Mouse (Mus musculus) gastrocnemius, postnatal 25 days (tissue): ENCODE results near the gene Dhfr. TPM values are rescaled to one million over a fixed set of nuclear protein-coding genes. Genes with fewer than 3 reads are reported as not detected.
A peak's percentile ranks its signal among the peaks of the same experiment; 100 is the strongest.
"Not testable (repeated sequence)": the region's sequence is repeated elsewhere in the genome, so short reads cannot be mapped to it uniquely, and the experiment has no call there.

Source experiments
- DNase-seq: peaks from one replicate; pipeline ENCODE4 v3.0.0; 2022
- long read RNA-seq, 2 experiments: library from polyadenylated mRNA; stranded (forward); transcript quantifications; one replicate each; pipeline ENCODE4 v2.0.0; 2021
- total RNA-seq, 2 experiments: library from RNA; stranded (reverse); gene quantifications; 1 replicate in 1 of 2; 2 replicates in 1 of 2; pipeline ENCODE4 v1.2.3; 2021

Gene Dhfr
- total RNA-seq: under 1 TPM; 0.69 to 0.78 TPM
- long read RNA-seq, experiment 1, full-length matches to known transcripts: 3 of 5 reads
- long read RNA-seq, experiment 1, partial matches to known transcripts: 1 of 5 reads
- long read RNA-seq, experiment 1, other reads (novel, unspliced or antisense): 1 of 5 reads
- long read RNA-seq, experiment 2, full-length matches to known transcripts: 1 of 3 reads
- long read RNA-seq, experiment 2, partial matches to known transcripts: 0 of 3 reads
- long read RNA-seq, experiment 2, other reads (novel, unspliced or antisense): 2 of 3 reads

DNA sequence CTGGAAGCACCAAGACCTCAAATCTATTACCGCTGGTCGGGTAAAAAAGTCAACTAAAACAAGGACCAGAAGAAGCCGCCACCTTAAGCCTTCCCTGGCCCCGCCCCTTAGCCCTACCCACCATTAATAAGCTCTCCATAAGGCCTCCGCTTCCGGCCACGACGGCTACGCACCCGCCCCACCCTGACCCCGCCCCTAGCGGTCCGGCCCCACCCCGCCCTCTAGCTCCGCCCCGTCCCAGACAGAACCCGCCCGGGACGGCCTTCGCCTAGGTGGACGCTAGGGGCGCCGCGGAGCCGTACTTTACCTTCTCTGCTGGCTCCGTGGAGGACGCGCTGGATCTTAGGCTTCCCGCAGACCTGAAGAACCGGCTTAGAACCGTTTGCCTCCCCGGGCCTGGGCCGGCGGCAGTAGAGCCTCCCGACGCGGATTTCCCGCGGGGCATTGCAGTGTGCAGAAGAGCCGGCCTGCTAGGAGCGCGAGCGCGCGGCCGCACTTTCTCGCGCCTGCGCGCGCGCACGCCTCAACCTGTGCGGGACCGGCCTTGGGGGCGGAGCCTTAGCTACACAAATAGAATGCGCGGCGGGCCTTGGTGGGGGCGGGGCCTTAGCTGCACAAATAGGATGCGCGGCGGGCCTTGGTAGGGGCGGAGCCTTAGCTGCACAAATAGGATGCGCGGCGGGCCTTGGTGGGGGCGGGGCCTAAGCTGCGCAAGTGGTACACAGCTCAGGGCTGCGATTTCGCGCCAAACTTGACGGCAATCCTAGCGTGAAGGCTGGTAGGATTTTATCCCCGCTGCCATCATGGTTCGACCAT is at the start of gene Dhfr, which contains the start of gene Msh3:
Gene Dhfr (plus strand): TSS at position 271 of the 816 bp plus-strand sequence.
Gene Msh3 (minus strand): TSS at position 548 of the 816 bp plus-strand sequence.
- peak; percentile 95 for DNase-seq

DNA sequence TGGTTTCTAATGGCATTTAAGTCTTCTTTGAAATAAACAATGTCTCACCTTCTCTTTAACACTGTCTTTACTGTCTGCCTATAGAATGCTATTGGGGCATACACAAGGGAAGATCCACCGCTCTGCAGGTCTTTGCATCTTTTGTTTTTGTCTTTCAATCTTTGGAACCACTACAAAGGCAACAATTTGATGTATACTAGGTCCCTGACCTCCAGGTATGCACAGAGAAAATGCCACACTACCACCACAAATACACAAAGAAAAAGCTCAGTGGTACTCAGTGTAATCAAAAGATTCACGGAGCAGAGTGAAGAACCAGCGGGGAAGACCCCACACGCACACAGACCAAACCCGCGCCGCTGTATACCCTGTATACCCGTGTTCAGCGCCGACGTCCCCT is 48.8 kb upstream of the Dhfr start, which contains the start of gene Gm20379:
Gene Gm20379 (plus strand): TSS at position 301 of the 400 bp plus-strand sequence.
- no peak for DNase-seq

DNA sequence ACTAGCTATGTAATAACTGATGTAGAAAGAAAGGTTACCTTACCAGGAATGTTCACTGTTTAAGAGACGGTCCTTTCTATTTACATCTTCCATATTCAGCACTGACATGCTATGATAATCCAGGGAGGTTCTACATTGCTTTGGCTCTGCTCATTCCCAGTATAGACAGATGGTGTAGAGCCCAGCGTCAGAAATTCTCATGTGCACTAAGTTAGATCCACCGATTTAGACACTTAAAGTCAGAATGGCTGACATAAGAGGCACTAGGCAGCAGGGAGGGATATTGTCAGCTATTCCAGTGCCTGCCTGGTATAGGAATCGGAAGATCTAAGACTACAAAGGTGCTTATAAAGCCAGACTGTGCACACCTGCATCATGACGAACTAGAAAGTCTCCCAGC is 39.9 kb upstream of the Dhfr start:
- DNase-seq: no peak

DNA sequence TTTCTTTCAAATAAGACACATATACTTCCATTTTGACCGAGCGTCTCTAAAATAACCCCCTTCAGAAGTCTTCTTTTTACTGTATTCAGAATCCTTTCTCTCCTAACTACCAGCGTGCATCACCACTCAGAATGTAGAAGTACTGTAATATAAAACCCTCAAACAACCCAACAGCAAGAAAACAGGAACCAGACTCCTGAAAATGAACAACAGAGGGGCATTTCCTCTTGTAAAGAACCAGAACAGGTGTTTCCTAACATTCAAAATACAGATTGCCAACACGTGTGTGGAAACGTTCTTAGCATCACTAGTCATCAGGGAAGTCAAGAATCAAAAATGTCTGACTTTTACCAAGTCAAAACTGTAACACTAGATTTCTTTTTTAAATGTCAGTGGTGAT is 33.8 kb upstream of the Dhfr start:
- no peak for DNase-seq

DNA sequence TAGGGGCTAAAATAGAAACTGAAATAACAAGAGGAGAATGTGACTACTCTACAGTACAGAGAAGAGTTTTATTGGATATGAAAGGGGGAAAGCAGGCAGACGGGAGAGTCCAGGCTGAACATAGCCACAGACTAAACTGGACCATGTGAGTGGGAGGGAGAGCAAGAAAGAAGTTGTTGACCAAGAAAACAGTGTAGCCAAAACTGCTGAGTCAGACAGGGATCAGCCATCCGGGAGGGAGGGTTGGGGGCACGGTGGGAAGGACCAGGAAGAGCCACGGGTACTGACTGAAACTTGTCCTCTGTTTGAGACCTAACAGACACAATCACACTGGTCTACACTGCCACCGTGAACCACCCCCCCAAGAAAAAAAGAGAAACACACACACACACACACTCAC is 28.5 kb upstream of the Dhfr start:
- no peak for DNase-seq

DNA sequence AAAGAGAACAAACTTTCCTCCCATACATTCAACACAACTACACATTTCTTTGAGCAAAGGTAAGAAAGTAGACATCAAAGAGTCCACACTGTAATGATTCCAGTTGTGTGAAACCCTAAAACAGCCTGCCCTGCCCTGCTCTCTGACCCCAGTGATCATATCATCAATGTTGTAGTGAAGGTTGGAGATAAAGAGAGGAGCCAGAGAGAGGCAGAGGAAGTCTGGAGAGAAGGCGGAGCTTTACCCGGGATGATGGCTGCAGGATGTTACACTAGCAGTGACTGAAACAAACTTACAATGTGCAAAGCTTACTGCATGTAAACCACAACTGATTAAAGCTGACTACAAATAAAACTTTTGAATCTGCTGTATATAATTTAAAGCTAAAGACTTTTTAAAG is 26.5 kb upstream of the Dhfr start:
- no peak for DNase-seq

DNA sequence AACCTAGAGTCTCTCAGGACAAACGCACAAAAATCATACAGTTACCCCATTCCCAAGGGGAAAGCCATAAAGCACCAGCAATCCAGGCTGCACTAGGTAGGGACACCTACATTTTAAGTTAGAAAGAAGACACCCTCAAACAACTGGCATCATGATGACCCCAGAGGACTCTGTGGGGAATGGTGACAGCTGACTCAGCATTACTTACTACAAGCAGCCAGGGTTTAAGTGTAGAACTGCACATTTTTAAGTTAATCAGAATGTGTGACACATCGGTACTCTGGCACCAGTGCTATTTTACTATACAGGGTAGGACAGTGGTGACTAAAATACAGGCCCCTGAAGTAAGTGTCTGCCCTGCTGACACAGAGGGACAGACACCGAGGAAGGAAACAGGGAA is 23.9 kb upstream of the Dhfr start:
- no peak for DNase-seq

DNA sequence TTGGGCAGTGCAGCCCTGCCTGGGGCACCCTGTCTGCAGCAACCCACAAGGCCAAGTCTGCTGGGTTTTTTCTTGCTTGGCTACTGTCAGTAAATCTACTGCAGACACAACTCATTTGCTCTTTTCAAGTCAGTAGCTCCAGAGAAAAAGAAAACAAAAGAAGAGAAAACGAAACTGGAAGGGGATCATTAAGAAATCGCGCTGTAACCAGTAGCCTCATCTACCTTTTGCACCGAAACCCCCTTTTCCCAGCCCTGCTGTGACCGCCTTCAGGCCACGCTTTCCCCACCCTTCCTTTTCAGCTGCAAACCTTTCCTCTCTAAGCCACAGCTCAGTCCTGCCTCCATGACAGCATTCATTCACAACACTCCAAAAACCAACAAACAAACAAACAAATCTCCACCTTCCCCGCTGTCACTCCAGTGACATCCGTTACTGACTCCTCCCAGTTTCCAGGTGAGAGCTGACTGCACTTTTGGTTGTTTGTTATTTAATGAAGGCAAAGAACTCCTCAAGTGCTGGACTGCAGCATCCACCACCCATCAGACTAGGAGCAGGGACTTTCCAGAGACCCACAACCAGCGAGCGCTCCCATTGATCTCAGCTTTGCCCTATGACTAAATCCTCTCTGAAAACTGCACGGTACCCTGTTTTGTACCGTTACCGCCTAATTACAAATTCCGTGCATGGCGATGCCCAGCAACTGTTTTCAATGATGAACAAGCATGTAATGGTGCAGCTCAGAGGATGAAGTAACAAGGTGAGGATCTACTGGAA is 22.2 kb upstream of the Dhfr start:
- DNase-seq: no peak

DNA sequence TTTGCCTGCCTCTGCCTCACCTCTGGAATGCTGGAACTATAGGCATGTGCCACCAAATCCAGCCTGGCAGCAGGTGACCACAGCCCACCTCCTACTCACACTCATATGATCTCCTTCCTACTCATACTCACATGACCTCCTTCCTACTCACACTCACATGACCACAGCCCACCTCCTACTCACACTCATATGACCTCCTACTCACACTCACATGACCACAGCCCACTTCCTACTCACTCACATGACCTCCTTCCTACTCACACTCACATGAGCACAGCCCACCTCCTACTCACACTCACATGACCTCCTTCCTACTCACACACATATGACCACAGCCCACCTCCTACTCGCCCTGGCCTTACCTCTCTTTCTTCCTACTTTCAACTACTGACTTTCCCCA is 17.7 kb upstream of the Dhfr start:
- DNase-seq: no peak

DNA sequence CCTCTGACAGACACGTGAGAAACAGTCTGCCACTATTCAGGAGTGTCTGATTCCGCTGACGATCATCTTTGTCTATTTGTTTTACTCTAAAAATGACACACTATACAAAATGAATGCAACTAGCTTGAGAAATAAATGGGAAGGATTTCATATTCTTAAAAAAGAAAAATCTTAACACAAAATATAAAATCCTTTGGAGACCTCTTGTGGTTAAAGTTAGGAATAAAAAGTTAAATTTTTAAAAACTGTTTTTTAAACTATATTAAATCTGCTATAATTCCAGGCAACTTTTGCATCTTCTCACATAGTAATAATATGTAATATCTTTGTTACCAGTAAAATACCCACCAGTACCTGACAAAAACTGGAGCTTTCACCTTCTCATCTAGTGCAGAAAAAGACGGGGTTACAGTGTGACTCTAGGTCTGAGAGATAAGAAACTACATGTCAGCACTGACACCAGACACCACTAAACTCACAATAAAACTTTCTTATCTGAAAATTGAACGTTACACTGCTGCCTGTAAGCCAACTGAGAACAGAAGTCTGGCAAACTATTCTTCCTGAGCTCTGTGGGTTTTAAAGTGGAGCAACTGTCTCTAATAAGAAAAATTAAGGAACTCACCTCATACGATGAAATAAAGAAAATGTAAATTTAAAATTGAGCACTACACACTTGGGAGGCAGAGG is 16.6 kb upstream of the Dhfr start:
- DNase-seq: no peak

DNA sequence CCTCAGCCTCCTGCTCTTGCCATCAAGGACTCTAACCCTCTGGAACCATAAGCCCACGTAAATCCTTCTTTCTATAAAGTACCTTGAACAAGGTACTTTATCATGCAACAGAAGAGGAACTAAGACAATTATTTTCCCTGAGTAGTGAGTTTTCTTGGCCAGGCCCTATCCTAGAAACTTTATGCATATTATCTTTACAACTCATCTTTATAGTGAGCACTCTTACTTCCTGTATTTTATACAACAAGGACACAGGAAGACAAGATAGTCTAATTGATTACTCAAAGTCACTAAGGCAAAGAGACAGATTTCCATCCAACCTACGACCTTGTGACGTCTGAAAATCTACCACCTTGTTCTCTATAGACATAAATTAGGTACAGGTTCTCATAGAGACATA is 14.7 kb upstream of the Dhfr start:
- no peak for DNase-seq

DNA sequence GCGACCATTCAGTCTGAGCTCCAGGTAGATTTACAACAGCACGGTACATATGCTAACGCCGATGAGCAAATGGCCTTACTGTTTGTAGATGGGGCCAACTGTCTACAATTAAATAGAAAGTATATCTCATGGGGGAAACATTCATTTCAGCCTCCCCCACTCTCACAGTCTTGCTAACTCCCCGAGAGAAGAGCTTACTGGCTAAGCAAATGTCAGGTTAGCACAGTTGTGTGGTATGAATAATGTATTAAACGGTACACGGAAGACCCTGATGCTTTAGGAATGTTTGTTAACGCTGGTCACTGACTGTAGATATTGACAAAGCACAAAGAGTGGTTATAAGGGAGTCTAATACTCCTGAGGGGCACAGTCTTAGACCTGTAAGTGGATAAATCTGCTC is 10.5 kb upstream of the Dhfr start:
- DNase-seq: no peak

DNA sequence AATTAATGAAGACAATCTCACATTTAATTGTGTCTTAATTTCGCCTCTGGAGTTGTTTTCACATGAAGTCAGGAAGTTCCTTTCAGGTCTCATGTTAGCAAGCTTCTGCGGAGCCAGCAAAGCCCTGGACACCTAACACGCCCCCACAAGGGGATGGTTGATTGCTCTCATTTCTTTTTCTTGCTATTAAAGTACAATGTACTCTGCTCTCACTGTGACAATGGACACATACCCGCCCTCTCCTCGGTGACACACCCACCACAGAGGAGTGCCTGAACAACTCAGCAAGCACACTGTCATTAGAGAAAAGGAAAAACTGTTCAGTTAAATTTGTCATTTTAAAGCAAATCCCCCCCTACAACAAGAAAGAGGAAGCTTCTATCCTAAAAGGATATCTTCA is 8.2 kb upstream of the Dhfr start:
- DNase-seq: no peak

DNA sequence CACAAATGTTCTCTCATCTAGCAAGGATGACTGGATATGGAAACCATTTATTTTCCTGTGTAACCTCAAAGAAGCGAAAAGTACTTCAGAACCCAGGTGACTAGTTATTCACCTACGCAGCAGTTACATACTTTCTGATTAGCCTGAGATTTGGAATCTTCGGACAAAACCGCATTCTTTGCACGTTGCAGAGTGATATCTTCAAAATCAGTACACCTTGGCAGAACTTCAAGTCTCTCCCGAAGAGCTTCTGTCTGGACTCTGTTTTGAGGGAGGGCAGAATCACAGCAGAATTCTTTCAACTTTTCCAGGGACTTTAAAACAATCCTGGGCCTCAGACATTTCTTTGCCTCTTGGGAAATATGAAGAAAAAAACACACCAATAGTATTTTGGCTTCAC is 3.4 kb upstream of the Dhfr start:
- no peak for DNase-seq

DNA sequence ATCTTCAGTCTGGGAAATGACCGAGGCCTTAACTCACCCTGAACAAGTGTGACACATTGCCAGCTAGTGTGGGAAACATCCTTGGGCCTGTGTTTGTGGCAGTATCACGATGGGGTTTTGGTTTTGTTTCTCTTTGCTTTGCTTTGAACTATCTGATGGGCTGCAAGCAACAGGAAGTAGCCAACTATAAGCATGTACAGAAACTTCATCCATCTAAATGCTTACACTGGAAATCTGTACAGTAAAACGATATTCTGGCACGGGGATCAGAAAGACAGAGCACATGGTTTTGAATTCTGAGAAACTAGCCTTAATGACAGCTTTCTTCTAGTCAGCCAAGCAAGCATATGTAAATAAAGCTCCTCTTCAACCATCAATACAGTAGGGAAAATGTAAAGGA is 570 bp upstream of the Dhfr start:
- DNase-seq: no peak

DNA sequence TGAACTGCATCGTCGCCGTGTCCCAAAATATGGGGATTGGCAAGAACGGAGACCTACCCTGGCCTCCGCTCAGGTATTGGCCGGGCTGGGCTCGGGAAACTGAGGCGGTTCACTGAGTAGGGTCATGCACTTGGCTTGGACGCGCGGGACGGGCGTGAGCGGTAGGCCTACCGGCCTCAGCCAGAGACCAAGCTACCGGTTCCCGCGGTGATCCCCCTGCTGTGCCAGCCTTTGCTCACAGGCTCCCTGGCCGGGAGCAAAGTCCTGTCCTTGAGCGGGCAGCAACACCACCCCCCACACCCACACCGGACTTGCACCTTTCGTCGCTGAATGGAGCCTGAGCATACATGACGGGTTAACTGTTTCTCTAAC is 732 bp downstream of the Dhfr start:
- no peak for DNase-seq

DNA sequence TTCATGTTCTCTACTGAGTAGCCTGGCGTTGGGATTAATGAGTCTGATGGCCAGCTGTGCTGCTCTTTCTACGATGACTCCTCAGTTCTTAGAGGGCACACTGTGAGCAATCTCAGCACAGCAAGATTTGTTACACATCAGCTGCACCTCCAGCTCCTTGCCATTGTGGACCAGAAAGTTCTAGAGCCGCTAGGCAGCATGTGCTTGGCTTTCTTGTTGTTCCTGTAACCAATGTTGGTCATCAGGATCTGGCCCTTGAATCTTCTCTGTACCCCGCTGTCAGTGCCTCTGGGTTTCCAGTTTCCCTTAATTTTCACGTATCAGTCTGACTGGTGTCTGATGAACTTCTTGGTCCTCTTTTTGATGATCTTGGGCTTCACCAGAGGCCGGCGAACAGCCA is 1.9 kb downstream of the Dhfr start:
- DNase-seq: no peak

DNA sequence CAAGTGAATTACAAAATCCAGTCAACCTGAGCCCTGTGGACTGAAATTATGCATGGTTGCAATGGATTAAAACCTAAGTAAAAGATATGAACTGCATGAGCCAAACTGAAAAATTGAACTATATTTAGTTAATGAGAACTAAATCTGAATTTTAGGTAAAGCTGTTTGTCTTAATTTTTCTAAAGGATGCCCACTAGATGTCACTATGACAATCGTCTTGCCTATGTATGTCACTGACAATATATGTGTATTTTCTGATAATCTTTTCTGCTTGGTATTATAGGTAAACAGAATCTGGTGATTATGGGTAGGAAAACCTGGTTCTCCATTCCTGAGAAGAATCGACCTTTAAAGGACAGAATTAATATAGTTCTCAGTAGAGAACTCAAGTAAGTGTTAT is 3.1 kb downstream of the Dhfr start:
- no peak for DNase-seq

DNA sequence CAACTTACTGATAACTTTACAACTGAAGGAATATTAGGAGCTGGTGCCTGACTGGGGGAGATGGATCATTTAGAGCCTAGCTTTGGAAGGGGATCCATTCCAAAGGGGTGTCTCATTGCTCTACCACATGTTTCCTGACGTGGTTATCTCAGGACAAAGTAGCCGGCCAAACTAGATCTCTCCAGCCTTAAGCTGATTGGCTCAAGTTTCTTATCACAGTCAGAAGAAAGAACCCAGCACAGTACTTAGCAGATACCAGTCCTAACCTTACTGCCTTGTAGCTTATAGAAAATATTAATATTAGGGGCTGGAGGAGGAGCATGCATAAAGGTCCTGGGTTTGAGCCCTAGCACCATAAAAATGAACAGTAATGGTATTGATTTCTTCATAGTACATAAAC is 7.1 kb downstream of the Dhfr start:
- no peak for DNase-seq

DNA sequence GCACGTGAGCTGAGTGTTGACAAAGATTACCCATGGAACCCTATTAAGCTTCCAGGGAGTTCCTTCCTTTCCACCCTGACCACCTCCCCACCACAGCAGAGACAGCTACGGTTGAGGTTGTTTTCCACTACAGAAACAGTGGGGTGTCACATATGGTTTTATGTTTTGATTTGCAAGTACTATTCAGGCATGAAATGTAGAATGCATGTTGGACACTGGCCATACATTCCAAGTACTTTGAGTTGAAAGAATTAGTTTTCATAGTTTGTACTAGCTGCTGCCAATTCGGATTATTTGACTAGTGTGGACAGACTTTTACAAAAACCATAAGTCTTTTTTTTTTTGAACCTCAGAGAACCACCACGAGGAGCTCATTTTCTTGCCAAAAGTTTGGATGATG is 10.8 kb downstream of the Dhfr start:
- DNase-seq: no peak

DNA sequence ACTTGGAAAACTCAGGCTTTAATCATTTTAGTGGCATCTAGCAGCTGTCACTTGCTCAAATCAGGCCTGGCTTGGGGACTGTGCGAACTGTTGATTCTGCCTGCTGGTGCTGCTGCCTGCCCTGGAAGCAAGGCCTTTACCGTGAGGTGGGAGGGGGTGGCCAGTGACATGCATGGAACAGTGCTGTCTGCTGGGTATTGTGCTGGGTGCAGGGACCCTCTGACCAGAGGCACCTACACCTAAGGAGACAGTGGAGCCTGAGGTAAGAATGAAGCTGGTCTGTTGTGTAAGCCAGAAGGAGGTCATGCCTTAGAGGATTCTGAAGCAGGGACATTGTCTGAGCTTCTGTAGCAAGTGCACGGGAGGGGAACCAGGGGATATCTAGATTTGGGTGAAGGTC is 16.3 kb downstream of the Dhfr start:
- DNase-seq: no peak

DNA sequence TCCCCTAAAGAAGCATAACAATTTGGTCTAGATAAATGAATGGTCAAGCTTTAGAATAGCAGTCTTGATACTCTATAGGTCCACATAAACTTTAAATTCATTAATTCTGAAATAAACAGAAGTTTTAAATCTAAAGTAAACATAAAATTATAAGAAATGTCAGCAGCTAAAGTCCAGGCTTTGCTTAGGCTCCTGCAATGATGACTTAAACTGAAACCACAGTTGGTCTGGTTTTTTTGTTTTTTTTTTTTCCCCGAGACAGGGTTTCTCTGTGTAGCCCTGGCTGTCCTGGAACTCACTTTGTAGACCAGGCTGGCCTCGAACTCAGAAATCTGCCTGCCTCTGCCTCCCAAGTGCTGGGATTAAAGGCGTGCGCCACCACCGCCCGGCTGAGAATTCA is 16.9 kb downstream of the Dhfr start:
- not testable (repeated sequence) for DNase-seq

DNA sequence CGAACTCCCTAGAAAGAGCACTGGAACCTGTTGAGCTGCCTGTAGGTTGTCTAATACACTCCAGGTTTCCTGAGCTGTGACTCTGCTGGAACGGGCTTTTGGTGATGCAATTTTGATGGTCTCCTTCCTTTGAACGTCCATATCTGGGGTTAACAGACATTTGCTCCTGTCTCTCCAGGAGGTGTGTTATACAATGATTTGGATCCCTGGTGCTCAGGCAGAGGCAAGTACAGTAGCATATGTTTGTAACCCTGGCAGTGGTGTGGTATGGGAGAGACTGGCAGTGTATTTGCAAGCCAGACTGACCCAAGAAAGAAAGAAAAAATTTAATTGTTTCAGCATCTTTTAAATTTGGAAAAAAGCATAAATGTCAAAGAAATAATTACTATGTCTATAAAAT is 32.8 kb downstream of the Dhfr start:
- DNase-seq: no peak
